36 mouse cellular contexts compared by ENCODE assay signal in the genomic region with DNA sequence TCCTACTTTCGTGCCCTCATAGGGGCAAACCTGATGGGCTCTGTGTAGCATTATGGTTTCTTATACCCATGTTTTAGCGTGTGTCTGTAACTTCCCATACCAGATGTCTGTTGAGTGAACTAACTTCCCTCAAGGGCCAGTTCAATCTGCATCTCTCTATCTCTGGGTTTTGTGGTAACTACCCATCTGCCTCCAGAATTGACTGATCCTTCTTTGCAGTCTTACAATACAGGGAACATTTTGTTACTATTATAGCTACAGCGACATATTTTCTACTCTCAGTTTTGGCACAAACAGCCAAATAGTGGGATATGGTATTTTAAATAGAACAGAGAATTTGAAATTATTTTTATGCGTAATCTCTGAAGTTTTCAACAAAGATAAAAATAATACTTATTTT. TPM values are rescaled to one million over a fixed set of nuclear protein-coding genes. Genes with fewer than 3 reads are reported as not detected.
DNase-seq lines count a peak whose midpoint lies in the region; TF ChIP-seq lines count a peak whose summit lies in the region.
"Had no signal": no experiment of that assay in that cellular context is flagged by ENCODE, and none has a peak within 500 bp of the region (broad histone marks: within the 10 kb centered on the region; RNA-seq: fewer than 3 reads in every experiment).

No protein-coding gene starts in this region.

- H3K36me3 ChIP-seq in ES-Bruce4 (ENCODE audit: control insufficient read depth, insufficient read depth, low read length, poor library complexity, severe bottlenecking) = no peaks in the 10 kb centered on the region
- H3K36me3 ChIP-seq: embryonic facial prominence, embryonic 12.5 days; embryonic facial prominence, embryonic 15.5 days; G1E; heart, embryonic 10.5 days; heart, embryonic 13.5 days had no signal

- peak overlapping the region; percentile 73 for H3K27ac ChIP-seq in layer of hippocampus, adult 2 months
- peak overlapping the region; percentile 72; the same call in 1 of the 2 replicates for H3K27ac ChIP-seq in ES-Bruce4 (ENCODE audit: insufficient read depth, low read length)
- H3K27ac ChIP-seq: embryonic facial prominence, embryonic 12.5 days; embryonic facial prominence, embryonic 15.5 days; heart, adult 2 months; heart, embryonic 10.5 days; heart, embryonic 13.5 days; hindbrain, embryonic 14.5 days; hindbrain, postnatal 0 days had no signal

- no peak overlapping the region for H3K9ac ChIP-seq in ES-Bruce4 (ENCODE audit: low read depth, poor library complexity, severe bottlenecking)
- H3K9ac ChIP-seq: embryonic facial prominence, embryonic 12.5 days; embryonic facial prominence, embryonic 15.5 days; forebrain, postnatal 0 days; heart, embryonic 13.5 days; hindbrain, embryonic 14.5 days had no signal

- H3K4me3 ChIP-seq in layer of hippocampus, adult 2 months = no peak overlapping the region
- H3K4me3 ChIP-seq in ES-Bruce4 (ENCODE audit: low read depth, low read length) = no peak overlapping the region
- H3K4me3 ChIP-seq: embryonic facial prominence, embryonic 12.5 days; embryonic facial prominence, embryonic 15.5 days; heart, adult 2 months; heart, embryonic 10.5 days; heart, embryonic 13.5 days had no signal

- peak; percentile 20 to 29 for DNase-seq in layer of hippocampus, adult 2 months (ENCODE audit: low spot score in 2 of 2)
- DNase-seq in layer of hippocampus, postnatal 25 days (ENCODE audit: extremely low spot score in 1 of 2, low spot score in 1 of 2) = no peak
- DNase-seq in layer of hippocampus, adult 9-11 months = peak; percentile 48
- DNase-seq in lung, postnatal 10 days = no peak
- no peak for DNase-seq in lung, adult 18-20 months
- DNase-seq: adrenal gland, postnatal 10 days; adrenal gland, postnatal 36 days; cerebellum, adult 11 months; cerebellum, adult 2 months; cerebellum, adult 9-11 months; cerebellum, postnatal 25 days; forebrain, postnatal 0 days; gastrocnemius, postnatal 10 days; gastrocnemius, postnatal 36 days; heart, adult 2 months; heart, postnatal 14 days; heart, postnatal 4 days had no signal

- no peaks in the 10 kb centered on the region for H3K4me1 ChIP-seq in ES-Bruce4 (ENCODE audit: control insufficient read depth, insufficient read depth, low read length)
- H3K4me1 ChIP-seq: embryonic facial prominence, embryonic 12.5 days; embryonic facial prominence, embryonic 15.5 days had no signal

- TF ChIP-seq POLR2A in ES-Bruce4 (IDR thresholded peaks at IDR 0.05; ENCODE audit: insufficient read depth, low read length) = no peak

- TF ChIP-seq EP300 in ES-Bruce4 (IDR thresholded peaks at IDR 0.05; ENCODE audit: insufficient read depth, low read depth, low read length) = no peak

- no peak for TF ChIP-seq CTCF in layer of hippocampus, adult 2 months (conservative IDR thresholded peaks at IDR 0.05)
- TF ChIP-seq CTCF in ES-Bruce4 (IDR thresholded peaks at IDR 0.05; ENCODE audit: low read depth, low read length) = no peak

- 0 out of 2 replicates have a peak, but pooled peaks cover 3% of the 10 kb centered on the region for H3K9me3 ChIP-seq in ES-Bruce4 (replicated peaks; ENCODE audit: control insufficient read depth, insufficient read depth, low read length, poor library complexity, severe bottlenecking)
- H3K9me3 ChIP-seq: embryonic facial prominence, embryonic 12.5 days; embryonic facial prominence, embryonic 15.5 days; G1E; heart, embryonic 10.5 days; heart, embryonic 13.5 days had no signal

- no peaks in the 10 kb centered on the region for H3K27me3 ChIP-seq in ES-Bruce4 (ENCODE audit: control insufficient read depth, insufficient read depth, low read length, poor library complexity, severe bottlenecking)
- H3K27me3 ChIP-seq: embryonic facial prominence, embryonic 12.5 days; embryonic facial prominence, embryonic 15.5 days; heart, embryonic 13.5 days had no signal

RNA-seq across cellular contexts. Expression of gene 4933412E24Rik, which starts 6.2 kb away (rescaled TPM):
- not detected for total RNA-seq in layer of hippocampus, adult 2 months (2021)
- not detected for total RNA-seq in layer of hippocampus, postnatal 25 days (2021)
- polyA plus RNA-seq in ES-Bruce4 (2011; ENCODE audit: insufficient read depth, insufficient read length, low read depth, missing spikeins) = not detected in 2 replicates
- total RNA-seq: adrenal gland, adult 18-20 months; adrenal gland, postnatal 10 days; adrenal gland, postnatal 36 days; common myeloid progenitor, adult 5-6 weeks; forebrain, postnatal 0 days; G1E; gastrocnemius, adult 18-20 months; gastrocnemius, postnatal 10 days; gastrocnemius, postnatal 36 days; granulocyte monocyte progenitor cell, adult 5-6 weeks; heart, adult 2 months; heart, postnatal 14 days; heart, postnatal 4 days; hindbrain, postnatal 0 days had no signal
- polyA plus RNA-seq: C2C12; CD4-positive, CD25-positive, alpha-beta regulatory T cell, adult 4 months; cerebellum, adult 2 months; embryonic facial prominence, embryonic 12.5 days; embryonic facial prominence, embryonic 15.5 days; forebrain, embryonic 11.5 days; forebrain, embryonic 14.5 days; forebrain, postnatal 0 days; G1E; heart, adult 2 months; heart, embryonic 10.5 days; heart, embryonic 13.5 days; heart, embryonic 16.5 days; hindbrain, embryonic 11.5 days; hindbrain, embryonic 14.5 days; hindbrain, postnatal 0 days; Patski had no signal

Comparison
In these comparisons a context has a peak if more than half of its experiments do, and no peak if none do; other contexts are left out.
1. DNase-seq: peak in layer of hippocampus, adult 2 months (2 of 2) and layer of hippocampus, adult 9-11 months (single experiment); none in layer of hippocampus, postnatal 25 days (0 of 2), lung, postnatal 10 days (single experiment) and lung, adult 18-20 months (0 of 2).